Mouse (Mus musculus): ENCODE measurements around the gene Dgat2. TPM values are rescaled to one million over a fixed set of nuclear protein-coding genes. Genes with fewer than 3 reads are reported as not detected.

The Dgat2 gene
- polyA plus RNA-seq, 1 experiment from 2014 or later: 11.1 TPM

DNA sequence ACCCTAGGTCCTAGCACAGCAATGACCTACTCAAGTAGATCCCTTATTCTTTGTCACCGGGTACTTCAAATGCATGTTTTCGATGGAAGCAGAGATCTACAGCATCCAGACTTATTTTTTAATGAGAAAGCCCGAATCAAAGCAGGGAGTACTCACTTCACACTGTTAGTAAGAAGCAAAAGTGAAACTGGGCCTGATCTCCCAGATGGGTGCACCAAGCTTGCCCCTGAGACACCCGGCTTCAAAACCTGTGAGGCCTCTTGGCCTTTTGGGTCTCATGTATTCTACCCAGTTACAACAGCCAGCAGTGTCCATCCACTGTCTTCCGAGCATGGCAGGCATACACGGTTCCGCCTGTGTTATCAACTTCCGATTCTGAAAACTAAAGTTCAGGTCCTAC, 53.6 kb downstream of the Dgat2 start:
- Histone ChIP-seq H3K27ac (no peak overlapping the region), H3K9ac (replicated peaks) (no peak overlapping the region), H3K4me3 (replicated peaks) (no peak overlapping the region), H3K9me3 (no peaks in the 10 kb centered on the region), H3K27me3 (no peaks in the 10 kb centered on the region), H3K4me1 (replicated peaks) (0 out of 2 replicates have a peak, but pooled peaks cover 5% of the 10 kb centered on the region), H3K36me3 (no peaks in the 10 kb centered on the region), H3K4me2 (replicated peaks) (no peak overlapping the region)
- WGBS: 94% methylated on average over 8 of the region's 8 CpGs
- ATAC-seq: no peak

DNA sequence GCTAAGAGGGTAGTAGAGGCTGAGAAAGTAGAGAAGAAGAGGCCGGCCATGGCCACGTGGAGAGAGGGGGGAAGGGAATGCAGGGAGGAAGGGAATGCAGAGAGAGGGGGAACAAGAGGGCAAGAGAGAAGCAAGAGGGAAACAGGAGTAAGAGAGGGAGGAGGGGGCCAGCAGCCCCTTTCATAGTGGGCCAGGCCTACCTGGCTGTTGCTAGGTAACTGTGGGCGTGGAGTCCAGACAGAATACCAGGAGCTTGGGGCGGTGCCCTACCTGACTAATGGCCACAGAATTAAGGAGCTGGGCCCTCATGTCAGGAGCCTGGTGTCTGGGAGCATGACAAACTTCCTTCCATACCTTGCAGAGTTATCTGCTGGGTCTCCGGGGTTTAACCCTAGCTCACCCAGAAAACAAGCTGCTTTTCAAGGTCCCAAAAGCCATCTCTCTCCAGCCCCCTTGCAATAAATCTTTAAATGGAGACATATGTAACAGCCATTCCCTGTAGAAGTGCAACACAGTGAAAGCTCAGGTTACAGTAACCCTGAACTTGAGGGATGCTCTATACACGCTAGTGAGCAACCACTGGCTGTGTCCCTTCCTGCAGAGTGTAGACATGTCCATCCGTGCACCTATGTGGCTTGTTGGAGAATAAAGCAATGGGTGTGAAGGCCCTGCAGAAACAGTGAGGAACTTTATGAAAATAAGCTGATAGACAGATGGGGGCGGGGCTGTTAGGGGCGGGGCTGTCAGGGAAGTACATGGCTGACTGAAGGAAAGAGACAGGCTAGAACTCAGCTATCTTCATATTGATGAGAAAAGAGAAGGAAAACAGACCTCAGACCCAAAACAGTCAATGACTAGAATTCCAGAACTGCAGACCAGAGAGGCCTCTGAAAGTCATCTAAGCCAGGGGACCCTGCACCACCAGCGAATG, 54.2 kb downstream of the Dgat2 start:
- Histone ChIP-seq H3K4me3 (replicated peaks) (no peak overlapping the region), H3K27me3 (no peaks in the 10 kb centered on the region), H3K4me1 (replicated peaks) (0 out of 2 replicates have a peak, but pooled peaks cover 5% of the 10 kb centered on the region), H3K4me2 (replicated peaks) (no peak overlapping the region), H3K9me3 (no peaks in the 10 kb centered on the region), H3K9ac (replicated peaks) (no peak overlapping the region), H3K36me3 (no peaks in the 10 kb centered on the region), H3K27ac (no peak overlapping the region)
- no peak for ATAC-seq
- 47% methylated on average over 10 of the region's 10 CpGs for WGBS

DNA sequence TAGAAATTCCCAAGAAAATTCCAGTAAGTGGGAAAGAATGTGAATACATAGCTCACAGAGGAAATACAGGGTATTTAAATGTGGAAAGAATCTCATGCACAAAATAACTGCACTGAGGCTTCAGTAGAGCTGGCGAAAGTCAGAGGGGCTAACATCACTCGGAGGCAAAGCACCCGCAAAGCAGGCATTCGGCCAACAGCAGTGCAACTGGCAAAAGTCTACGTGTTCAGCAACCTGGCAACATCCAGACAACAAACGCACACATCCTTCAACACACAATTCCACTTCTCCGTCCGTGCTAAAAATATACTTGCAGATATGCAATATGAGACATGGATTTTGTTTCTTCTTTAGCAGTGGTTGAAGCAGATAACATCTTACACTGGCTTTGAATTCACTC, 56.5 kb downstream of the Dgat2 start:
- Histone ChIP-seq H3K4me1 (replicated peaks) (peaks cover 9% of the 10 kb centered on the region; the same call in 1 of the 2 replicates), H3K27ac (no peak overlapping the region), H3K9me3 (no peaks in the 10 kb centered on the region), H3K27me3 (no peaks in the 10 kb centered on the region), H3K4me3 (replicated peaks) (no peak overlapping the region), H3K9ac (replicated peaks) (no peak overlapping the region), H3K36me3 (no peaks in the 10 kb centered on the region), H3K4me2 (replicated peaks) (no peak overlapping the region)
- 89% methylated on average over 8 of the region's 8 CpGs for WGBS
- no peak for ATAC-seq

DNA sequence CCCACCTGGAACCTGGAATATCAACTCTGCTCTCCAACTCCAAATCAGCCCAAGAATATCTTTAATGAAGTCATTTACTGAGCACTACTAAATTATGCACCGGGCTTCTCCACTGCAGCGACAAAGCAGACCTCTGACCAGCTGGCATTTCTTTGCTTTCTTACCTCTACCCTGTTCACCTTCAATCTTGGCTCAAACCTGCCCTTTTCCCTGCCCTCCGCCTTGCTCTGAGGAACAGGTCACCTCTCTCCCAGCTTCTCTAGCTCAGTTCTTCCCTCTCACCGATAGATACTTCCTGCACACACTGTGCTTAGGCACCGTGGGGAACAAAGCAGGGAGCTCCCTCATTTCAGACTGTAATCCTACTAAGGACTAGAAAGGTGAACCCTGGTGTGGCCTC, 59.9 kb downstream of the Dgat2 start:
- no peaks in the 10 kb centered on the region for H3K36me3 ChIP-seq
- H3K27ac ChIP-seq: no peak overlapping the region
- 69% methylated on average over 5 of the region's 5 CpGs for WGBS
- ATAC-seq: no peak
- H3K4me2 ChIP-seq (replicated peaks): no peak overlapping the region
- no peaks in the 10 kb centered on the region for H3K27me3 ChIP-seq
- no peak overlapping the region for H3K4me3 ChIP-seq (replicated peaks)
- H3K4me1 ChIP-seq (replicated peaks): peaks cover 7% of the 10 kb centered on the region; the same call in 1 of the 2 replicates
- H3K9me3 ChIP-seq: no peaks in the 10 kb centered on the region
- no peak overlapping the region for H3K9ac ChIP-seq (replicated peaks)

DNA sequence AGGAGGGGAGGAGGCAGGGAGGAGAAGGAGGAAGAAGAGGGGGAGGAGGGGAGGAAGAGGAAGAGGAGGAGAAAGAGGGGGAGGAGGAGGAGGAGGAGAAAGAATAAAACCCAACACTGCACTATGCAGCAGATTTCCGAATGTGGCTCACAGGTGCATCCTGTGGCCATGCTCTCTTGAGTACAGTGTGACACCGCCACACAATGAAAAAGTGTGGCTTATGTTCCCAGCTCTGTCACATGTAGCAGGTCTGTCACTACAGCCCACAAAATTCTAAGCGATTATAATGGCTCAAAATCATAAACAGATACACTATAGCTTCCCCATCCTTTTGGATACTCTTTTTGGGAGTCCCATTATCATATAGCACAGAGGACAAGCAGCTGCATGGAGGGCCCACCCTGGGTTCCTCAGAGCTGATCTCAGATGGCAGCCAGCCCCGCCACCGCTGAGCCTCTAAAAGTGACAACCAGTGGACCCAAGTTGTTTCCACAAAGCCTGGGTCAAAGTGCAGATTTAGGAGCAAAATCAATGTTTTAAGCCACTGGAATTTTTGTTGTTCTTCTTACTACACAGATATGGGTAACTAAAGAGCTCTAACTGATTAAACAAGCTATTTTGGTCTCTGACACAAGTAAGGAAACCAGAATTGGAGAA, 61.5 kb downstream of the Dgat2 start:
- H3K4me2 ChIP-seq (replicated peaks): no peak overlapping the region
- H3K27me3 ChIP-seq: no peaks in the 10 kb centered on the region
- 95% methylated on average over 5 of the region's 5 CpGs for WGBS
- no peaks in the 10 kb centered on the region for H3K36me3 ChIP-seq
- H3K9ac ChIP-seq (replicated peaks): no peak overlapping the region
- peaks cover 4% of the 10 kb centered on the region; the same call in 1 of the 2 replicates for H3K4me1 ChIP-seq (replicated peaks)
- no peak overlapping the region for H3K4me3 ChIP-seq (replicated peaks)
- no peak for ATAC-seq
- no peaks in the 10 kb centered on the region for H3K9me3 ChIP-seq
- no peak overlapping the region for H3K27ac ChIP-seq

DNA sequence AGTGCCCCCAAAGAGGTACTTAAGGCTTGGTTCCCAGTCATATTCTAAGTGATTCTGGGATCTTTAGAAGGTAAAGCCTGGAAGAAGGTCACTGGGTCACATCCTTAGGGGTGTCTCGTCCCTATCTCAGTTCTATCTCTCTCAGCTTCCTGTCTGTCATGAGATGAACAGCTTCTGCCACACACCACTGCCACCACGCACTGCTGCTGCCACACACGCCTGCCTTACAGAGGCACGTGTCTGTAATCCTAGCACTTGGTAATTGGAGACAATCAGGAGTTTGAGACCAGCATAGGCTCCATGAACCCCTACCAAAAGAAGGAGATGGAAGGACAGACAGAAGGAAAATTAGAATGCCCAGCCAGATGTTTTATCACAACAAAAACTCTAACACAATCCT, 62.4 kb downstream of the Dgat2 start:
- WGBS: 80% methylated on average over 4 of the region's 4 CpGs
- ATAC-seq: no peak

DNA sequence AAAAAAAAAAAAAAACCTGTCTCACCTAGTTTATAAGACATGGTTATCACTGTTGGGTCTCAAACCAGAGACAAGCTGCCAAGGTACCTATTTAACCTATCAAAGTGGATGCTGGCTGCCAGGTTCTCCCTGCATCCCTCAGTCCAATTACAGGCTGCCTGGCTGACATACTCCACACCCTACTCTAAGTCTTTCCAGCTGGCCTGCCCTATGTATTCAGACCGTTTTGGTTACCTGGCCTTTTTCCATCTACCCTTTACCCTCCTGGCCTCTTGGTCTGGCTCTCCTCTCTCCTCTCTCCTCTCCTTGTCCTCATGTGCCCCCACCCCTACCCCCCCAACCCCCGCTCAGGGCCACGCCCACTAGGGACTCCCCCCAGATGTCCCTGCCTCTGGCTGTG, 65.7 kb downstream of the Dgat2 start:
- no peaks in the 10 kb centered on the region for H3K27me3 ChIP-seq
- H3K9ac ChIP-seq (replicated peaks): no peak overlapping the region
- H3K4me1 ChIP-seq (replicated peaks): no peaks in the 10 kb centered on the region
- no peaks in the 10 kb centered on the region for H3K9me3 ChIP-seq
- H3K4me2 ChIP-seq (replicated peaks): no peak overlapping the region
- WGBS: 92% methylated on average over 3 of the region's 3 CpGs
- no peak overlapping the region for H3K27ac ChIP-seq
- H3K4me3 ChIP-seq (replicated peaks): no peak overlapping the region
- no peak for ATAC-seq
- H3K36me3 ChIP-seq: no peaks in the 10 kb centered on the region

More for the DNA sequence above, 62.4 kb downstream of the Dgat2 start:
- Histone ChIP-seq H3K4me2 (replicated peaks) (no peak overlapping the region), H3K9ac (replicated peaks) (no peak overlapping the region), H3K9me3 (no peaks in the 10 kb centered on the region), H3K27ac (no peak overlapping the region), H3K4me1 (replicated peaks) (peaks cover 4% of the 10 kb centered on the region; the same call in 1 of the 2 replicates), H3K4me3 (replicated peaks) (no peak overlapping the region), H3K36me3 (no peaks in the 10 kb centered on the region), H3K27me3 (no peaks in the 10 kb centered on the region)

DNA sequence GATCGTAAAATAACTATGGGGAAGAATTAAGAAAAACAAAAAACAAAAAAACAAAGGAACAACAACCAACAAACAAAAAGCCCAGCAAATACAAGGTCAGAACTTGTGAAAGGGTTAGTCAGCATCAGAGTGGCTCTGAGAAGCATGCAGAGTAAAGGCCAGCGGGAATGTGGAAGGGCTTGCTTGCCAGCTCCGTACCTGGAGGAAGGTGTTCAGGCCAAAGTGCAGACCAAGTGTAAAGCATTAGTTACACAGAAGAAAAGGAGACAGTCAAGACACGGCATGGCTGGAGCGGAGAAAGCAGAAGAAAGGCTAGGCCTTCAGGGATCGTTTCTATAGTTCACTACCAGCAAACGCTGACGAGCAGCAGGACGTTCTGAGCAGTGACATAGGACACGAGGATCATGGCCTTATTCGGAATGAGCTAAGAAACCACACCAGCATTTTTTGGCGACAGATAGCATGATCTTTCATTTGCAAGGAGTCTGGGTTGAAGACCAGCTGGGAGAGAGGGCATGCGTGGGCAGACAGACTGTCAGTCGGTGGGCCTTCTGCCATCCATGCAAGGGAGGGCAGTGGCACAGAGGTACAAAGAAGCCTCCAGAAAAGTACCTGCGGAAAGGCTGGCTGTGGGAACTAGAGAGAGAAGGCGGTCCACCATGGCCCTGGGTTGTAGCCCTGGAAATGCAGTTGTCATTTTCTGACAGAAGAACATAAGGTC, 68.4 kb downstream of the Dgat2 start:
- H3K9ac ChIP-seq (replicated peaks): no peak overlapping the region
- no peaks in the 10 kb centered on the region for H3K4me1 ChIP-seq (replicated peaks)
- no peak overlapping the region for H3K27ac ChIP-seq
- H3K9me3 ChIP-seq: no peaks in the 10 kb centered on the region
- no peaks in the 10 kb centered on the region for H3K27me3 ChIP-seq
- H3K4me3 ChIP-seq (replicated peaks): no peak overlapping the region
- H3K4me2 ChIP-seq (replicated peaks): no peak overlapping the region
- H3K36me3 ChIP-seq: no peaks in the 10 kb centered on the region
- ATAC-seq: no peak
- 91% methylated on average over 16 of the region's 16 CpGs for WGBS

DNA sequence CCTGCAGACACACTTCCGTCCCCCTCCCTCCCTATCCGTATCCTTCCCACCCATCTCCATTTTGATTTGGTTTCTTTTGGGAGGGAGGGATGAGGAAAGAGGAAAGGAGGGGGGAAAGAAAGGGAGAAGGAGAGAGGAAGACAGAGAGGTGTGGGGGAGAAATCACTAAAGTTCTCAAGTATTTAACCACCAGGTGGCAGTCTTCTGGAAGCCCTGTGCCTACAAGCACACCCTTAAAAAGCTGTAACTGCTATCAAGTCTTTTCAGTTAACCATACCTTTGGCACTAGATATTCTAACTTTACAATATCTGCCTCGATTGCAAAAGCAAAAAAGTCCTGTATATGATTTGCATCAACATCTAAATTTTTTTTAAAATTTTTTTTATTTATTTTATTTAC, 75.0 kb downstream of the Dgat2 start:
- H3K9me3 ChIP-seq: no peaks in the 10 kb centered on the region
- WGBS: 49% methylated on average over 3 of the region's 3 CpGs
- 0 out of 2 replicates have a peak, but pooled peaks have one; percentile 63 for ATAC-seq

DNA sequence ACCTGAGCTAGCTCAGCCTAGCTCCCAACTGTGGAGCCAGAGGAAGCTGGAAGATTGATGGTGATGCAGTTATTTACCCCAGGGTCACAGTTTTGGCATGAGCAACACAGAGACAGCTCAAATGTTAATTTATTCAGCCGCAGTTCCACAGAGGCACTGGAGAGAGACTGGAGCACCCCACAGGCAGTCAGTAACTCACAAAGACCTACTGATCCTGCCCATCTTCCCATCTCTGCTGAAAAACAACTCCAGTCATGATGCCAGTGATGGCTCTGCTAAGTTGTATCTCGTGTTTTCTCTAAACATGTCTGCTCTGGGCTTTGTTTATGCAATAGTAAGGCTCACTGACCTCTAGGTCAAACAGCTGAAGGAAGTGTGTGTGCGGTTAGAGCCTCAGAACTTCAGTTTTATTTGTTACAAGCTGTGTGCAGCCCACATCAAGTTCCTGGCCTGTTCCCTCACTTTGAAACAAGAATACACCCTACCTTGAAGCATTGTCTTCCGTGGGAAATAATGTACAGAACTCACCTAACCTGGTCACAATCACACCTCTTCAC, 75.7 kb downstream of the Dgat2 start:
- WGBS: 67% methylated on average over 4 of the region's 4 CpGs
- Histone ChIP-seq H3K4me1 (replicated peaks) (peaks cover 10% of the 10 kb centered on the region), H3K9me3 (no peaks in the 10 kb centered on the region), H3K27me3 (no peaks in the 10 kb centered on the region), H3K27ac (no peak overlapping the region), H3K9ac (replicated peaks) (no peak overlapping the region), H3K4me2 (replicated peaks) (no peak overlapping the region), H3K4me3 (replicated peaks) (no peak overlapping the region), H3K36me3 (no peaks in the 10 kb centered on the region)
- ATAC-seq: no peak

More for the DNA sequence above, 75.0 kb downstream of the Dgat2 start:
- Histone ChIP-seq H3K27ac (no peak overlapping the region), H3K4me3 (replicated peaks) (no peak overlapping the region), H3K9ac (replicated peaks) (no peak overlapping the region), H3K27me3 (no peaks in the 10 kb centered on the region), H3K4me1 (replicated peaks) (peaks cover 2% of the 10 kb centered on the region), H3K36me3 (no peaks in the 10 kb centered on the region), H3K4me2 (replicated peaks) (no peak overlapping the region)

Measured in midbrain, embryonic 13.5 days (tissue).